9 mouse cellular contexts compared by ENCODE assay signal in the genomic region with DNA sequence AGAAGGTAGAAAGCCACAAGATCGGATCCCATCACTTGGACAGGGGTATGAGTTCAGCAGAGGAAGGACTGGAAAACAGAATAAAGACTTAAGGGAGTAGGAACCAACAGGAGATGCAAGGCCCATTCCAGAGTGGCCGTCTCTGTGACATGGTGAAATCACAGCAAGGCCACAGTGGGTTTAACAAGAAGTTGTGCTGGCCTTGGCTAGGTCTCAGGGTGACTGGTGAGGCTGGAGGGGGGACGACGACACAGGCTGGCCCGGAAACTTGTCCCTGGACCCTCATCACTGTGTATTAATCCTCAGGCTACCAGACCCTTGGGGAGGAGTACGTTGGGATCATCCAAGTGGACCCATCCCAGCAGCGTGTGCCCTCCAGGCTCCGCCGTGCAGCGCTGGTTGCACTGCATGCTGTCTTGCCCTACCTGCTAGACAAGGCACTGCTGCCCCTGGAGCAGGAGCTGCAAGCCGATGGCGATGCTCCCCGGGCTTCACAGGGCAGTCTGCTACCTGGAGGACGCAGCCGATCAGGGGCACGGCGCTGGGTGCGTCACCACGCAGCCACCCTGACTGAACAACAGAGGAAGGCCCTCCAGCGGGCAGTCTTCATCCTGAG. TPM values are rescaled to one million over a fixed set of nuclear protein-coding genes. Genes with fewer than 3 reads are reported as not detected.
DNase-seq lines count a peak whose midpoint lies in the region; ATAC-seq lines count a peak whose summit lies in the region.
"Had no signal": no experiment of that assay in that cellular context is flagged by ENCODE, and none has a peak within 500 bp of the region (broad histone marks: within the 10 kb centered on the region; RNA-seq: fewer than 3 reads in every experiment).

No protein-coding gene starts in this region.

- H3K9ac ChIP-seq in heart, embryonic 13.5 days, result peak overlapping the region; percentile 92
- H3K9ac ChIP-seq in midbrain, embryonic 12.5 days (replicated peaks), result no peak overlapping the region
- no peak overlapping the region for H3K9ac ChIP-seq in midbrain, embryonic 15.5 days
- peak overlapping the region; percentile 85; the same call in 1 of the 2 replicates for H3K9ac ChIP-seq in neural tube, embryonic 13.5 days

- H3K4me3 ChIP-seq in heart, embryonic 13.5 days, result peak overlapping the region; percentile 77
- no peak overlapping the region for H3K4me3 ChIP-seq in midbrain, embryonic 12.5 days
- no peak overlapping the region for H3K4me3 ChIP-seq in midbrain, embryonic 15.5 days
- no peak overlapping the region for H3K4me3 ChIP-seq in neural tube, embryonic 13.5 days

- no peaks in the 10 kb centered on the region for H3K9me3 ChIP-seq in heart, embryonic 13.5 days
- no peaks in the 10 kb centered on the region for H3K9me3 ChIP-seq in midbrain, embryonic 12.5 days
- H3K9me3 ChIP-seq in midbrain, embryonic 15.5 days, result no peaks in the 10 kb centered on the region
- no peaks in the 10 kb centered on the region for H3K9me3 ChIP-seq in neural tube, embryonic 13.5 days
- H3K9me3 ChIP-seq: limb, embryonic 15.5 days had no signal

- H3K36me3 ChIP-seq in heart, embryonic 13.5 days, result peaks cover 54% of the 10 kb centered on the region
- peaks cover 51% of the 10 kb centered on the region for H3K36me3 ChIP-seq in midbrain, embryonic 12.5 days
- H3K36me3 ChIP-seq in midbrain, embryonic 15.5 days (replicated peaks), result peaks cover 38% of the 10 kb centered on the region
- peaks cover 55% of the 10 kb centered on the region for H3K36me3 ChIP-seq in neural tube, embryonic 13.5 days

- WGBS in heart, embryonic 13.5 days, result 90% methylated on average over 20 of the region's 20 CpGs
- WGBS in midbrain, embryonic 12.5 days, result 94% methylated on average over 20 of the region's 20 CpGs
- WGBS in midbrain, embryonic 15.5 days, result 93% methylated on average over 20 of the region's 20 CpGs
- 94% methylated on average over 20 of the region's 20 CpGs for WGBS in neural tube, embryonic 13.5 days

- ATAC-seq in heart, embryonic 13.5 days (ENCODE audit: extremely low read depth, insufficient number of reproducible peaks, low FRiP score, low TSS enrichment), result no peak
- ATAC-seq in midbrain, embryonic 12.5 days (ENCODE audit: low FRiP score, low read depth), result no peak
- ATAC-seq in midbrain, embryonic 15.5 days (replicated peaks), result no peak
- no peak for ATAC-seq in neural tube, embryonic 13.5 days (ENCODE audit: low read depth)
- no peak for ATAC-seq in megakaryocyte progenitor cell, adult 5-6 weeks (replicated peaks; ENCODE audit: poor library complexity)

- H3K4me1 ChIP-seq in heart, embryonic 13.5 days, result peaks cover 22% of the 10 kb centered on the region
- H3K4me1 ChIP-seq in midbrain, embryonic 12.5 days, result peaks cover 17% of the 10 kb centered on the region
- H3K4me1 ChIP-seq in midbrain, embryonic 15.5 days, result peaks cover 19% of the 10 kb centered on the region
- H3K4me1 ChIP-seq in neural tube, embryonic 13.5 days (replicated peaks), result peaks cover 23% of the 10 kb centered on the region

- H3K4me2 ChIP-seq in heart, embryonic 13.5 days, result peak overlapping the region; percentile 85
- H3K4me2 ChIP-seq in midbrain, embryonic 12.5 days (replicated peaks), result peak overlapping the region; percentile 69; the same call in 1 of the 2 replicates
- H3K4me2 ChIP-seq in midbrain, embryonic 15.5 days, result no peak overlapping the region
- no peak overlapping the region for H3K4me2 ChIP-seq in neural tube, embryonic 13.5 days

- DNase-seq in adrenal gland, adult (ENCODE audit: inconsistent age in 2 of 2, low spot score in 1 of 2), result peak; percentile 48 to 65
- DNase-seq in adrenal gland, postnatal 10 days, result no peak
- DNase-seq in heart, adult 18-20 months, result no peak

- no peak overlapping the region; the same call in 1 of the 2 replicates for H3K27ac ChIP-seq in heart, embryonic 13.5 days (replicated peaks)
- no peak overlapping the region for H3K27ac ChIP-seq in midbrain, embryonic 12.5 days (replicated peaks)
- no peak overlapping the region for H3K27ac ChIP-seq in midbrain, embryonic 15.5 days
- no peak overlapping the region for H3K27ac ChIP-seq in neural tube, embryonic 13.5 days (replicated peaks)
- H3K27ac ChIP-seq: limb, embryonic 15.5 days had no signal

- H3K27me3 ChIP-seq in heart, embryonic 13.5 days (replicated peaks), result 0 out of 2 replicates have a peak, but pooled peaks cover 7% of the 10 kb centered on the region
- H3K27me3 ChIP-seq in midbrain, embryonic 12.5 days, result no peaks in the 10 kb centered on the region
- H3K27me3 ChIP-seq in midbrain, embryonic 15.5 days (replicated peaks), result no peaks in the 10 kb centered on the region
- H3K27me3 ChIP-seq in neural tube, embryonic 13.5 days, result no peaks in the 10 kb centered on the region
- H3K27me3 ChIP-seq: limb, embryonic 15.5 days had no signal

RNA-seq across cellular contexts. Expression of a gene that starts 1.6 kb away (rescaled TPM):
- total RNA-seq in adrenal gland, postnatal 10 days (2021), result 10 to 100 TPM; 21.8 to 30.1 TPM
- 16.6 and 16.8 TPM in 2 replicates for polyA plus RNA-seq in heart, embryonic 13.5 days (2015; fragmentation: Nextera tagmentation; extraction: Ambion mirVana)
- total RNA-seq in heart, adult 18-20 months (2021), result 10 to 100 TPM; 20.7 to 22.0 TPM
- polyA plus RNA-seq in midbrain, embryonic 12.5 days (2016; fragmentation: Nextera tagmentation; extraction: Ambion mirVana), result 16.0 and 19.2 TPM in 2 replicates
- polyA plus RNA-seq in midbrain, embryonic 15.5 days (2015; fragmentation: Nextera tagmentation; extraction: Ambion mirVana), result 21.9 and 22.7 TPM in 2 replicates
- 15.9 and 17.8 TPM in 2 replicates for polyA plus RNA-seq in neural tube, embryonic 13.5 days (2015; fragmentation: Nextera tagmentation; extraction: Ambion mirVana)
- 5.5 and 6.0 TPM in 2 replicates for total RNA-seq in megakaryocyte progenitor cell, adult 5-6 weeks (2015)
- total RNA-seq in megakaryocyte progenitor cell, adult 5-6 weeks (2017), result 13.8 and 18.8 TPM in 2 replicates

RNA-seq across cellular contexts. Expression of a gene that starts 11.9 kb away (rescaled TPM):
- total RNA-seq in adrenal gland, postnatal 10 days (2021), result under 1 TPM; 0.27 to 0.79 TPM
- polyA plus RNA-seq in heart, embryonic 13.5 days (2015; fragmentation: Nextera tagmentation; extraction: Ambion mirVana), result 0.51 and 0.53 TPM in 2 replicates
- under 1 TPM in 1 of 2 experiments, not detected in 1; 0.28 TPM for total RNA-seq in heart, adult 18-20 months (2021)
- polyA plus RNA-seq in midbrain, embryonic 12.5 days (2016; fragmentation: Nextera tagmentation; extraction: Ambion mirVana), result 3.6 and 3.7 TPM in 2 replicates
- 20.1 and 23.0 TPM in 2 replicates for polyA plus RNA-seq in midbrain, embryonic 15.5 days (2015; fragmentation: Nextera tagmentation; extraction: Ambion mirVana)
- 6.1 and 6.2 TPM in 2 replicates for polyA plus RNA-seq in neural tube, embryonic 13.5 days (2015; fragmentation: Nextera tagmentation; extraction: Ambion mirVana)
- total RNA-seq in megakaryocyte progenitor cell, adult 5-6 weeks (2015), result not detected in 2 replicates
- not detected in 2 replicates for total RNA-seq in megakaryocyte progenitor cell, adult 5-6 weeks (2017)

RNA-seq across cellular contexts. Expression of a gene that starts 17.7 kb away (rescaled TPM):
- 10 to 100 TPM; 91.2 to 93.1 TPM for total RNA-seq in adrenal gland, postnatal 10 days (2021)
- 114 and 126 TPM in 2 replicates for polyA plus RNA-seq in heart, embryonic 13.5 days (2015; fragmentation: Nextera tagmentation; extraction: Ambion mirVana)
- 10 to 100 TPM; 72.0 to 75.8 TPM for total RNA-seq in heart, adult 18-20 months (2021)
- 122 and 132 TPM in 2 replicates for polyA plus RNA-seq in midbrain, embryonic 12.5 days (2016; fragmentation: Nextera tagmentation; extraction: Ambion mirVana)
- polyA plus RNA-seq in midbrain, embryonic 15.5 days (2015; fragmentation: Nextera tagmentation; extraction: Ambion mirVana), result 111 and 115 TPM in 2 replicates
- 136 and 141 TPM in 2 replicates for polyA plus RNA-seq in neural tube, embryonic 13.5 days (2015; fragmentation: Nextera tagmentation; extraction: Ambion mirVana)
- total RNA-seq in megakaryocyte progenitor cell, adult 5-6 weeks (2015), result 123 and 145 TPM in 2 replicates
- 118 and 126 TPM in 2 replicates for total RNA-seq in megakaryocyte progenitor cell, adult 5-6 weeks (2017)

RNA-seq across cellular contexts. Expression of a gene that starts 17.9 kb away (rescaled TPM):
- total RNA-seq in adrenal gland, postnatal 10 days (2021), result 10 to 100 TPM in 1 of 2 experiments, 1 to 10 TPM in 1; 7.0 to 11.2 TPM
- 2.1 and 2.3 TPM in 2 replicates for polyA plus RNA-seq in heart, embryonic 13.5 days (2015; fragmentation: Nextera tagmentation; extraction: Ambion mirVana)
- total RNA-seq in heart, adult 18-20 months (2021), result 1 to 10 TPM; 1.0 to 2.3 TPM
- polyA plus RNA-seq in midbrain, embryonic 12.5 days (2016; fragmentation: Nextera tagmentation; extraction: Ambion mirVana), result 5.6 and 5.7 TPM in 2 replicates
- 8.2 and 8.9 TPM in 2 replicates for polyA plus RNA-seq in midbrain, embryonic 15.5 days (2015; fragmentation: Nextera tagmentation; extraction: Ambion mirVana)
- 5.6 and 5.7 TPM in 2 replicates for polyA plus RNA-seq in neural tube, embryonic 13.5 days (2015; fragmentation: Nextera tagmentation; extraction: Ambion mirVana)
- total RNA-seq in megakaryocyte progenitor cell, adult 5-6 weeks (2015), result 0.47 and 0.81 TPM in 2 replicates
- total RNA-seq in megakaryocyte progenitor cell, adult 5-6 weeks (2017), result 1.7 and 3.6 TPM in 2 replicates

Comparison
In these comparisons a context has a peak if more than half of its experiments do, and no peak if none do; other contexts are left out.
1. DNase-seq: peak in adrenal gland, adult (2 of 2); none in adrenal gland, postnatal 10 days (single experiment) and heart, adult 18-20 months (0 of 2).
2. H3K4me2 ChIP-seq: peak in heart, embryonic 13.5 days (single experiment) and midbrain, embryonic 12.5 days (single experiment); none in midbrain, embryonic 15.5 days (single experiment) and neural tube, embryonic 13.5 days (single experiment).
3. H3K9ac ChIP-seq: peak in heart, embryonic 13.5 days (single experiment) and neural tube, embryonic 13.5 days (single experiment); none in midbrain, embryonic 12.5 days (single experiment) and midbrain, embryonic 15.5 days (single experiment).